22 mouse cellular contexts compared by ENCODE assay signal in genomic region chr2:72875677-72876076, GRCm38 (mm10).
DNase-seq lines count a peak whose midpoint lies in the region; TF ChIP-seq lines count a peak whose summit lies in the region.
"Had no signal": no experiment of that assay in that cellular context is flagged by ENCODE, and none has a peak within 500 bp of the region (broad histone marks: within the 10 kb centered on the region; RNA-seq: fewer than 3 reads in every experiment).

No protein-coding gene starts in this region.

- no peaks in the 10 kb centered on the region for H3K36me3 ChIP-seq in thymus, adult 2 months (ENCODE audit: control insufficient read depth, insufficient read depth, low read length)
- H3K36me3 ChIP-seq: embryonic facial prominence, embryonic 13.5 days; embryonic facial prominence, embryonic 15.5 days; forebrain, embryonic 10.5 days; forebrain, embryonic 12.5 days had no signal

- peaks cover 25% of the 10 kb centered on the region for H3K4me1 ChIP-seq in thymus, adult 2 months (replicated peaks; ENCODE audit: control insufficient read depth, insufficient read depth, low read length)
- H3K4me1 ChIP-seq: embryonic facial prominence, embryonic 13.5 days; embryonic facial prominence, embryonic 15.5 days; forebrain, embryonic 10.5 days; forebrain, embryonic 12.5 days had no signal

- H3K4me3 ChIP-seq in thymus, adult 2 months (ENCODE audit: control insufficient read depth, insufficient read depth, low read length) = no peak overlapping the region
- H3K4me3 ChIP-seq: embryonic facial prominence, embryonic 13.5 days; embryonic facial prominence, embryonic 15.5 days; erythroblast, embryonic 14.5 days; forebrain, embryonic 10.5 days; forebrain, embryonic 12.5 days had no signal

- H3K27me3 ChIP-seq in thymus, adult 2 months (ENCODE audit: control insufficient read depth, insufficient read depth, low read length) = no peaks in the 10 kb centered on the region
- H3K27me3 ChIP-seq: embryonic facial prominence, embryonic 13.5 days; embryonic facial prominence, embryonic 15.5 days; forebrain, embryonic 12.5 days had no signal

- no peak for TF ChIP-seq CTCF in thymus, adult 2 months (IDR thresholded peaks at IDR 0.05; ENCODE audit: borderline replicate concordance, control insufficient read depth, extremely low read depth, insufficient read depth, low read length, poor library complexity)

- peak; percentile 37 for DNase-seq in thymus, adult 2 months
- no peak for DNase-seq in thymus, adult 18-20 months
- peak; percentile 27 for DNase-seq in naive thymus-derived CD4-positive, alpha-beta T cell, adult 2 months (ENCODE audit: low read depth)
- peak; percentile 36 for DNase-seq in thymus, postnatal 14 days
- DNase-seq in thymus, postnatal 4 days = peak; percentile 12
- no peak for DNase-seq in adipocyte (ENCODE audit: low spot score)
- no peak for DNase-seq in right cerebral cortex, postnatal 14 days
- DNase-seq in layer of hippocampus, adult 18-20 months (ENCODE audit: low spot score in 2 of 2) = no peak
- DNase-seq: adrenal gland, adult 8-10 months; adrenal gland, postnatal 14 days; adrenal gland, postnatal 36 days; B cell, adult 2 months; cerebellum, adult 11-12 months; cerebellum, adult 2 months; cerebellum, adult 9-10 months; cerebellum, postnatal 10 days; cerebellum, postnatal 25 days had no signal

- H3K27ac ChIP-seq in thymus, adult 2 months (ENCODE audit: control insufficient read depth, insufficient read depth, low read length) = no peak overlapping the region
- H3K27ac ChIP-seq: embryonic facial prominence, embryonic 13.5 days; embryonic facial prominence, embryonic 15.5 days; forebrain, embryonic 10.5 days; forebrain, embryonic 12.5 days had no signal

- WGBS in thymus, adult 2 months = 10% methylated on average over 2 of the region's 2 CpGs

- TF ChIP-seq POLR2A in thymus, adult 2 months (IDR thresholded peaks at IDR 0.05; ENCODE audit: control insufficient read depth, extremely low read depth, insufficient read depth, low read length, poor library complexity) = no peak

Comparison
In these comparisons a context has a peak if more than half of its experiments do, and no peak if none do; other contexts are left out.
1. DNase-seq: peak in thymus, adult 2 months (single experiment), naive thymus-derived CD4-positive, alpha-beta T cell, adult 2 months (single experiment), thymus, postnatal 14 days (single experiment) and thymus, postnatal 4 days (single experiment); none in thymus, adult 18-20 months (0 of 2), adipocyte (single experiment), right cerebral cortex, postnatal 14 days (single experiment) and layer of hippocampus, adult 18-20 months (0 of 2).